Mouse (Mus musculus) kidney, embryonic 16.5 days (tissue): Measurements from ENCODE around the gene Nsmf. TPM values are rescaled to one million over a fixed set of nuclear protein-coding genes. Genes with fewer than 3 reads are reported as not detected.

Source experiments
- ATAC-seq: fragments of 200-750 bp; cut with Nextera tagmentation; 2 replicates; pipeline ENCODE4 v1.8.0; 2017; ENCODE audit warnings: moderate TSS enrichment; ENCODE audit not compliant: low FRiP score, low TSS enrichment
- H3K27ac ChIP-seq: fragments of 300-500 bp; sonication (generic); 2 replicates; pipeline ENCODE4 v1.5.1; 2014; ENCODE audit warnings: low read length
- H3K27me3 ChIP-seq: fragments of 300-500 bp; sonication (generic); 2 replicates; pipeline ENCODE4 v1.6.1; 2014; ENCODE audit warnings: low read length, control low read depth, mixed read lengths; ENCODE audit not compliant: insufficient read depth
- H3K36me3 ChIP-seq: fragments of 300-500 bp; sonication (generic); 2 replicates; pipeline ENCODE4 v1.6.1; 2014; ENCODE audit warnings: low read length, control low read depth, mixed read lengths; ENCODE audit not compliant: insufficient read depth
- H3K4me1 ChIP-seq: fragments of 300-500 bp; sonication (generic); 2 replicates; pipeline ENCODE4 v1.6.1; 2014; ENCODE audit warnings: low read length, control low read depth, mixed read lengths; ENCODE audit not compliant: insufficient read depth
- H3K4me2 ChIP-seq: fragments of 300-500 bp; sonication (generic); replicated peaks from 2 replicates; pipeline ENCODE4 v1.6.1; 2014; ENCODE audit warnings: low read depth, low read length
- H3K4me3 ChIP-seq: fragments of 300-500 bp; sonication (generic); 2 replicates; pipeline ENCODE4 v1.5.1; 2014; ENCODE audit warnings: mild to moderate bottlenecking, low read length
- H3K9ac ChIP-seq: fragments of 300-500 bp; sonication (generic); replicated peaks from 2 replicates; pipeline ENCODE4 v1.6.1; 2014; ENCODE audit warnings: low read length
- H3K9me3 ChIP-seq: fragments of 300-500 bp; sonication (generic); 2 replicates; pipeline ENCODE4 v1.6.1; 2016; ENCODE audit warnings: low read length, control low read depth
- WGBS: fragments of 180-500 bp; shearing (Covaris S2); extraction: QIAGEN DNeasy Blood & Tissue Kit; methylation state at CpG from one replicate; pipeline ENCODE4 v1.1.7; 2014; 5-methylcytosine and 5-hydroxymethylcytosine counted together
- microRNA-seq: library from miRNA; unstranded; fragments of <30 nt; microRNA quantifications from one replicate; pipeline ENCODE4, GENCODE M21; 2016
- polyA plus RNA-seq: library from polyadenylated mRNA; unstranded; fragments of >200 nt; fragmentation: Nextera tagmentation; extraction: Ambion mirVana; gene quantifications from 2 replicates; pipeline ENCODE4 v1.2.1, GENCODE M21; 2015

Nsmf gene
- polyA plus RNA-seq, 1 experiment from 2014 or later: 101 TPM

GRCm38 (mm10) chr2:25099703-25100102 lies 45.5 kb downstream of the Nsmf start:
- WGBS: 74% methylated on average over 3 of the region's 3 CpGs
- no peaks in the 10 kb centered on the region for H3K9me3 ChIP-seq
- no peak for ATAC-seq
- H3K4me3 ChIP-seq: no peak overlapping the region
- H3K9ac ChIP-seq: no peak overlapping the region
- no peaks in the 10 kb centered on the region for H3K4me1 ChIP-seq
- H3K4me2 ChIP-seq: no peak overlapping the region
- H3K27ac ChIP-seq: no peak overlapping the region
- H3K36me3 ChIP-seq: no peaks in the 10 kb centered on the region
- H3K27me3 ChIP-seq: no peaks in the 10 kb centered on the region

- 72% methylated on average over 2 of the region's 2 CpGs for WGBS
- no peak for ATAC-seq
- H3K4me1 ChIP-seq: no peaks in the 10 kb centered on the region
These were observed 50.0 kb downstream of the Nsmf start for GRCm38 (mm10) chr2:25104122-25104521.

GRCm38 (mm10) chr2:25106045-25106444 lies 51.9 kb downstream of the Nsmf start:
- Histone ChIP-seq H3K4me1 (no peaks in the 10 kb centered on the region; the same call in none of the 2 replicates), H3K9ac (no peak overlapping the region), H3K4me2 (no peak overlapping the region), H3K27me3 (no peaks in the 10 kb centered on the region), H3K36me3 (no peaks in the 10 kb centered on the region), H3K9me3 (no peaks in the 10 kb centered on the region), H3K4me3 (no peak overlapping the region), H3K27ac (no peak overlapping the region)
- WGBS: 64% methylated on average over 3 of the region's 3 CpGs
- no peak for ATAC-seq

More at GRCm38 (mm10) chr2:25104122-25104521, 50.0 kb downstream of the Nsmf start:
- no peaks in the 10 kb centered on the region for H3K9me3 ChIP-seq
- H3K27ac ChIP-seq: no peak overlapping the region
- no peaks in the 10 kb centered on the region for H3K36me3 ChIP-seq
- no peak overlapping the region for H3K9ac ChIP-seq
- H3K27me3 ChIP-seq: no peaks in the 10 kb centered on the region
- no peak overlapping the region for H3K4me2 ChIP-seq
- H3K4me3 ChIP-seq: no peak overlapping the region

DNA sequence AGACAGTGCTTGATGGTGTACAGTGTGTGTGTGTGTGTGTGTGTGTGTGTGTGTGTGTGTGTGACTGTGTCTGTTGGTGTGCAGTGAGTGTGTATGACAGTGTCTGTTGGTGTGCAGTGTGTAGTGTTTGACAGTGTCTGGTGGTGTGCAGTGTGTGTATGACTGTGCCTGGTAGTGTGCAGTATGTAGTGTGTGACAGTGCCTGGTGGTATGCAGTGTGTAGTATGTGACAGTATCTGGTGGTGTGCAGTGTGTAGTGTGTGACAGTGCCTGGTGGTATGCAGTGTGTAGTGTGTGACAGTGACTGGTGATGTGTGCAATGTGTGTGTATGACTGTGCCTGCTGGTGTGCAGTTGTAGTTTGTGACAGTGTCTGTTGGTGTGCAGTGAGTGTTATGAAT lies 55.3 kb downstream of the Nsmf start:
- Histone ChIP-seq H3K9me3 (no peaks in the 10 kb centered on the region), H3K9ac (no peak overlapping the region), H3K4me3 (no peak overlapping the region), H3K36me3 (no peaks in the 10 kb centered on the region), H3K4me2 (no peak overlapping the region), H3K27me3 (no peaks in the 10 kb centered on the region), H3K27ac (no peak overlapping the region), H3K4me1 (peaks cover 5% of the 10 kb centered on the region)
- no peak for ATAC-seq

DNA sequence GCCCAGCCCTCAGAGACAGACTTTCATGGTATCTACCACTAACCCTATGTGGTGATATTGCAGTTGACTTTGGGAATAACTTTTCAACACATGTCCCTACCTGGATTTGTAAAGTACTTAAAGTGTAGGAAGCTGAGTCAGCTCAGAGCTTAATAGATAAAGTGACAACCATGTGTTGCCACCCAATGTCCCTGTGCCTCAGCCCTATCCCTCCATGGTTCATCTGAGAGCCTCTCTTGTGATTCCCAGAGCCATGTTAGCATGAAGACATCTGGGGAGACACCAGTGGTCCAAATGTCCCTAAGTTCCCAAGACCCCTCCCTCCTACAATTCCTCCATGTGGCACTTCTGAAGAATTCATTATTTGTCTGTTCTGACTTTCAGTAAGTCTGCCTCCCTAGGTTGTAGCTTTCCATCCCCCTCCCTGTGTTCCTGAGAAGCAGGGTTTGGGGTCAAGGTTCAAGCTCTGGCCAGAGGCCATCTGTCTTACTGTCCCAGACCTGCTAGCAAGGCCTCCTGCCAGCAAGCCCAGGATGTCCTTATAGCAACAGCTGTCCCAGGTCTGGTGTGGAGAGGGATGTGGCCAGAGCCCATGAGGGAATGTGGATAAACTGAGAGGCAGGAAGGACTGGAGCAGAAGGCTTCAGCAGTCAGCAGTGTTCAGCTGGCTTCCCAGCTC lies 56.5 kb downstream of the Nsmf start:
- Histone ChIP-seq H3K4me2 (no peak overlapping the region), H3K36me3 (no peaks in the 10 kb centered on the region), H3K27me3 (no peaks in the 10 kb centered on the region), H3K27ac (peak overlapping the region; percentile 56), H3K4me1 (peaks cover 5% of the 10 kb centered on the region), H3K9ac (no peak overlapping the region), H3K9me3 (no peaks in the 10 kb centered on the region), H3K4me3 (no peak overlapping the region)
- no peak; the same call in 1 of the 2 replicates for ATAC-seq

- Histone ChIP-seq H3K4me1 (peaks cover 5% of the 10 kb centered on the region), H3K9me3 (no peaks in the 10 kb centered on the region)
These were observed 57.1 kb downstream of the Nsmf start for GRCm38 (mm10) chr2:25111184-25111791.

More at GRCm38 (mm10) chr2:25111184-25111791, 57.1 kb downstream of the Nsmf start:
- Histone ChIP-seq H3K9ac (no peak overlapping the region), H3K4me2 (no peak overlapping the region), H3K27ac (peak overlapping the region; percentile 63), H3K36me3 (no peaks in the 10 kb centered on the region), H3K27me3 (no peaks in the 10 kb centered on the region), H3K4me3 (no peak overlapping the region)
- ATAC-seq: peak; percentile 67
- 52% methylated on average over 9 of the region's 9 CpGs for WGBS

Small RNA genes within 50 kb of the gene (microRNA-seq; reads per million reads assigned to microRNA genes)
- gene Gm24328: not detected
- gene Mir7664: not detected

Other genes with a start within 250 kb of the Nsmf start
- gene Ehmt1, start 134.7 kb upstream of the Nsmf start, polyA plus RNA-seq: 87.7 and 91.7 TPM in 2 replicates
- gene Arrdc1, start 119.1 kb upstream of the Nsmf start, polyA plus RNA-seq: 63.3 and 63.5 TPM in 2 replicates
- 4.2 and 7.9 TPM in 2 replicates for gene Zmynd19, start 104.6 kb upstream of the Nsmf start, polyA plus RNA-seq
- 29.8 and 32.3 TPM in 2 replicates for gene Dph7, start 92.0 kb upstream of the Nsmf start, polyA plus RNA-seq
- gene Mrpl41, start 79.3 kb upstream of the Nsmf start, polyA plus RNA-seq: 109 and 118 TPM in 2 replicates
- gene Pnpla7, start 78.3 kb upstream of the Nsmf start, polyA plus RNA-seq: 8.4 and 8.7 TPM in 2 replicates
- 8.6 and 10.0 TPM in 2 replicates for gene Entpd8, start 25.9 kb downstream of the Nsmf start, polyA plus RNA-seq
- gene Noxa1, start 40.8 kb downstream of the Nsmf start, polyA plus RNA-seq: 0.39 and 0.65 TPM in 2 replicates
- 18.4 and 18.8 TPM in 2 replicates for gene Nrarp, start 126.4 kb downstream of the Nsmf start, polyA plus RNA-seq
- gene Tor4a, start 142.5 kb downstream of the Nsmf start, polyA plus RNA-seq: 16.0 and 16.8 TPM in 2 replicates
- gene Nelfb, start 157.1 kb downstream of the Nsmf start, polyA plus RNA-seq: 131 and 138 TPM in 2 replicates
- gene Stpg3, start 160.3 kb downstream of the Nsmf start, polyA plus RNA-seq: 0.54 and 0.82 TPM in 2 replicates
- 0.37 TPM in 1 of 2 replicates, not detected in the other for gene Fam166a, start 164.4 kb downstream of the Nsmf start, polyA plus RNA-seq
- gene Tubb4b, start 170.3 kb downstream of the Nsmf start, polyA plus RNA-seq: 627 and 671 TPM in 2 replicates
- gene Slc34a3, start 180.0 kb downstream of the Nsmf start, polyA plus RNA-seq: 1.9 and 2.0 TPM in 2 replicates
- gene Rnf224, start 182.4 kb downstream of the Nsmf start, polyA plus RNA-seq: 0.55 and 0.69 TPM in 2 replicates
- 24.0 and 26.3 TPM in 2 replicates for gene Rnf208, start 187.9 kb downstream of the Nsmf start, polyA plus RNA-seq
- gene Cysrt1, start 188.1 kb downstream of the Nsmf start, polyA plus RNA-seq: 0.21 and 0.30 TPM in 2 replicates
- gene AL732309.1, start 192.5 kb downstream of the Nsmf start, polyA plus RNA-seq: 6.1 and 7.0 TPM in 2 replicates
- 24.8 and 25.6 TPM in 2 replicates for gene Tmem203, start 201.1 kb downstream of the Nsmf start, polyA plus RNA-seq
- gene Tprn, start 208.3 kb downstream of the Nsmf start, polyA plus RNA-seq: 12.0 and 12.1 TPM in 2 replicates
- gene Ssna1, start 218.1 kb downstream of the Nsmf start, polyA plus RNA-seq: 209 and 211 TPM in 2 replicates
- gene Anapc2, start 218.1 kb downstream of the Nsmf start, polyA plus RNA-seq: 146 and 152 TPM in 2 replicates
- not detected in 2 replicates for gene Tmem210, start 233.8 kb downstream of the Nsmf start, polyA plus RNA-seq
- gene Lrrc26, start 235.6 kb downstream of the Nsmf start, polyA plus RNA-seq: not detected in 2 replicates